Mouse (Mus musculus): ENCODE data around the gene Lars2. TPM values are rescaled to one million over a fixed set of nuclear protein-coding genes. Genes with fewer than 3 reads are reported as not detected.

Gene Lars2
- polyA plus RNA-seq, 1 experiment from 2014 or later = 878 TPM

- no peaks in the 10 kb centered on the region for H3K9me3 ChIP-seq
- no peaks in the 10 kb centered on the region for H3K27me3 ChIP-seq (ENCODE audit: poor library complexity, severe bottlenecking)
- H3K36me3 ChIP-seq (replicated peaks) = peaks cover 53% of the 10 kb centered on the region
- no peak overlapping the region for H3K27ac ChIP-seq
- H3K4me3 ChIP-seq = no peak overlapping the region
- no peaks in the 10 kb centered on the region for H3K4me1 ChIP-seq
- WGBS = 88% methylated on average over 4 of the region's 4 CpGs
- no peak for DNase-seq (ENCODE audit: extremely low spot score, low spot score)
Observed at GRCm38 (mm10) chr9:123506270-123507146, 139.8 kb downstream of the Lars2 start.

DNA sequence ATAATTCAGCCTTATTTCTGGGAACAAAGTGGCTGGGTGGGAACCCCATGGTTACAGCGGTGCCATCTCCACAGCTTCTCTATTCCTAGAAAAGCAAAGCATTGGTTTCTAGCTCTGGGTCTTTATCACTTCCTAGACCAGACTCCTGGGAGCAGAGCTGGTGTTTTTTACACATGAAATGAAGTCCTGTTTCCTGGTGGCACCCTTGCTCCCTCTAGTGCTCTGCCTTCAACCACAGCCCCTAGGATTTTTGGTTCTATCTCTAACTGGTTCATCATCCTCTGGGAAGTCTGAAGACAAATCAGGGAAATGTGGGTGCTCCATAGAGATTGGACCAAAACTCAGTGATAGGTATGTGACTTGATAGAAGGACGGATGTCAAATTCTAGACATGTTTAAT, 140.7 kb downstream of the Lars2 start:
- Histone ChIP-seq H3K9me3 (no peaks in the 10 kb centered on the region), H3K4me3 (no peak overlapping the region), H3K27ac (no peak overlapping the region), H3K36me3 (replicated peaks) (peaks cover 56% of the 10 kb centered on the region), H3K4me1 (no peaks in the 10 kb centered on the region), H3K27me3 (ENCODE audit: poor library complexity, severe bottlenecking) (no peaks in the 10 kb centered on the region)
- 90% methylated on average over 2 of the region's 2 CpGs for WGBS
- no peak for DNase-seq (ENCODE audit: extremely low spot score, low spot score)

- H3K36me3 ChIP-seq (replicated peaks) = peaks cover 57% of the 10 kb centered on the region
- no peak overlapping the region for H3K4me3 ChIP-seq
- DNase-seq (ENCODE audit: extremely low spot score, low spot score) = no peak
- no peak overlapping the region for H3K27ac ChIP-seq
- no peaks in the 10 kb centered on the region for H3K27me3 ChIP-seq (ENCODE audit: poor library complexity, severe bottlenecking)
- 96% methylated on average over 2 of the region's 2 CpGs for WGBS
- no peaks in the 10 kb centered on the region for H3K9me3 ChIP-seq
- no peaks in the 10 kb centered on the region for H3K4me1 ChIP-seq
Observed at GRCm38 (mm10) chr9:123508986-123509385, 142.3 kb downstream of the Lars2 start.

DNA sequence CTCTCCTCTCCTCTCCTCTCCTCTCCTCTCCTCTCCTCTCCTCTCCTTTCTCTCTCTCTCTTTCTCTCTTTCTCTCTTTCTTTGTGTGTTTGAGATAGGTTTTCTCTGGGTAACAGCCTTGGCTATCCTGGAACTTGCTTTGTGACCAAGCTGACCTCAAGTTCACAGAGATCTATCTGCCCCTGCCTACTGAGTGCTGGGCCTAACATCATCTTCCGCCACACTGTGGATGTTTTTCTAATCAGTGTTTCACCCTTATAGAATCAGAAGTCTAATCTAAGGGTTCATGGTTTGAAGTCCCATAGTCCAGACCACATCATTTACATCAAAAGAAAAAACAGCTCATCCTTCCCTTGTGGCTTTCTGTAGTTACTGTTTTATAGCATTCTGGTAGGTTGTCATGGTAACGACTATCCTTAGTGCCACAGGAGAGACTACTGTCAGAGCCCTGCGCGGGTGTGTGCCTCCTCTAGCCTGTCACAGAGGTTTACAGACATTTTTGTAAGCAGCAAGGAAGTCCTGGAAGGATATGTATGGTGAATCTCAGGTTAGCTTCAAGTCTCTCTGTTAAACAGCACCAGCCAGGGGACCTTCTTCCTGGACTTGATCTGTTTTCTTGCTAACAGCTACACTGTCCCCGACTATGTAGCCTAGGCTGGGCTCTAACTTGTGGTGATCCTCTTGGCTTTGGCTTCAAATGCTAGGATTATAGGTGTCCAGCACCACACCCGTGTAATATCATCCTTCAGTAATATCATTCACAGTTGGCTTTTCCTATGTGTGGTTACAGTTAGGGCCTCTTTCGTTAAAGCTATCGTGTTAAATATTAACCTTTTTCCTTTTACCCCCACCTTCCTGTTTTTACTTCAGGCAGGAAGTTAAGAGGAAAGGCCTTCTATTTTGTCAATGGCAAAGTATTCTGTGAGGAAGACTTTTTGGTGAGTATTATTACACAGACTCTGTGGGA, 143.2 kb downstream of the Lars2 start:
- Histone ChIP-seq H3K36me3 (replicated peaks) (peaks cover 56% of the 10 kb centered on the region), H3K27ac (no peak overlapping the region), H3K9me3 (no peaks in the 10 kb centered on the region), H3K4me3 (no peak overlapping the region), H3K4me1 (no peaks in the 10 kb centered on the region), H3K27me3 (ENCODE audit: poor library complexity, severe bottlenecking) (no peaks in the 10 kb centered on the region)
- DNase-seq (ENCODE audit: extremely low spot score, low spot score) = no peak
- WGBS = 89% methylated on average over 8 of the region's 8 CpGs

DNA sequence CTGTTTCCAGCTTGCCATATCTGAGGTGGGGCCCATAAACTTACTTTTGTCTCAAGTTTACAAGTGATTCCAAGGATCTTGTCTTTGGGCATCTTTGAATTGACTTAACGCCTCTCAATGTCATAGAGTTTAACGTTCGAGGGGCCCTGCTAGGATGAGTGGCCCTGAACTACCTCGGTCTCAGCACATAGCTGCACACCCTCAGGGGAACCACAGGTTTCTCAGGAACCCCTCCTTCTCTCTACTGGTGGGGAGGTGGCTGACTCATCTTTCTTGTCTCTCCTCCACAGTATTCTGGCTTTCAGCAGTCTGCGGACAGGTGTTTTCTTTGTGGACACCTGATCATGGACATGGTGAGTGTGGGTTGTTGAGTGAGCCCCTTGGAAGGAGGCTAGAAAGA, 144.2 kb downstream of the Lars2 start:
- Histone ChIP-seq H3K27ac (no peak overlapping the region), H3K27me3 (ENCODE audit: poor library complexity, severe bottlenecking) (no peaks in the 10 kb centered on the region), H3K9me3 (no peaks in the 10 kb centered on the region), H3K4me1 (no peaks in the 10 kb centered on the region), H3K4me3 (no peak overlapping the region), H3K36me3 (replicated peaks) (peaks cover 51% of the 10 kb centered on the region)
- DNase-seq (ENCODE audit: extremely low spot score, low spot score) = no peak
- 97% methylated on average over 5 of the region's 5 CpGs for WGBS

Other genes starting within 250 kb of the Lars2 start
- gene Clec3b, start 216.0 kb upstream of the Lars2 start, polyA plus RNA-seq (2016; fragmentation: Nextera tagmentation; extraction: Ambion mirVana) = 0.32 TPM in 1 of 2 replicates, not detected in the other
- gene Cdcp1, start 150.9 kb upstream of the Lars2 start, polyA plus RNA-seq (2016; fragmentation: Nextera tagmentation; extraction: Ambion mirVana) = 1.8 TPM in 2 replicates
- gene Tmem158, start 106.2 kb upstream of the Lars2 start, polyA plus RNA-seq (2016; fragmentation: Nextera tagmentation; extraction: Ambion mirVana) = 3.3 and 3.6 TPM in 2 replicates
- 55.7 and 57.8 TPM in 2 replicates for gene Limd1, start 111.8 kb downstream of the Lars2 start, polyA plus RNA-seq (2016; fragmentation: Nextera tagmentation; extraction: Ambion mirVana)
- 40.1 and 42.5 TPM in 2 replicates for gene Sacm1l, start 162.8 kb downstream of the Lars2 start, polyA plus RNA-seq (2016; fragmentation: Nextera tagmentation; extraction: Ambion mirVana)